Mouse (Mus musculus): Measurements from ENCODE around the gene Ctss.
"Not testable (repeated sequence)": the region's sequence is repeated elsewhere in the genome, so short reads cannot be mapped to it uniquely, and the experiment has no call there.

Gene Ctss

DNA sequence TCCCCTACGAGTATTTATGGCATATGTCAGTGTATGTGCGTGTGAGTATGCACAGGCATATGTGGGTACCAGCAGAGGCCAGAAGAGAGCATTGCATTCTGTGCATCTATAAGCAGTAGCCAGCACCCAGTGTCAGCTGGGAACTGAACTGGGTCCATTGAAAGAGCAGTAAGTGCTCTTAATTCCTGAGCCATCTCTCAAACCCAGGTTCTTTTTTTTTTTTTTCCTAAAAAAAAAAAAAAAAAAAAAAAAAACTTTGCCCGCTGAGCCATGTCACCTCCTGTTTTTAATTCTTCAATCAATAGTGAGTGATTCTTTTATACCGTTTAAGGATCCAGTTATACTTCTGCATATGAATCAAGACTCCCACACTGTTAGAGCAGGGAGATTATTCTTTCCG lies 6.8 kb downstream of the Ctss start:
- in situ Hi-C loops (cut with MboI, MseI), result no loop called here

DNA sequence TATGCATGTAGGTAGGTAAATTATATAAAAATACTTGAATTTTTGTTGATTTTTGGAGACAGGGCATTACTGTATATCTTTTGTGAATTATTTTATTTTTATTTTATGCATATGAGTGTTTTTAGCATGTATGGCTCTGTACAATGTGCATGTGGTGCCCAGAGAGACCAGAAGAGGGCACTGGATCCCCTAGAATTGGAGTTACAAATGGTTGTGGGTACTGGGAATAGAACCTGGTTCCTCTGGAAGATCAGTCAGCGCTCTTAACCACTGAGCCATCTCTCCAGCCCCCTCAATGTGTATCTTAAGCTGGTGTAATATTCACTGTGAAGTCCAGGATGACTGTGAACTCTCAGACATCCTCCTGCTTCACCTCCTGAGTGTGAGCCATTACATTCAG lies 8.3 kb downstream of the Ctss start:
- in situ Hi-C loops (cut with MboI, MseI), result no loop called here

- in situ Hi-C loops (cut with MboI, MseI), result no loop called here
Measured at GRCm38 (mm10) chr3:95538936-95539335, 12.3 kb downstream of the Ctss start.

- in situ Hi-C loops (cut with MboI, MseI), result no loop called here
Measured at GRCm38 (mm10) chr3:95539837-95540236, 13.3 kb downstream of the Ctss start.

GRCm38 (mm10) chr3:95541186-95541585 lies 14.6 kb downstream of the Ctss start:
- in situ Hi-C loops (cut with MboI, MseI), result not testable (repeated sequence)

GRCm38 (mm10) chr3:95542171-95542570 lies 15.6 kb downstream of the Ctss start:
- in situ Hi-C loops (cut with MboI, MseI), result no loop called here

GRCm38 (mm10) chr3:95542981-95543380 lies 16.4 kb downstream of the Ctss start:
- in situ Hi-C loops (cut with MboI, MseI), result no loop called here

DNA sequence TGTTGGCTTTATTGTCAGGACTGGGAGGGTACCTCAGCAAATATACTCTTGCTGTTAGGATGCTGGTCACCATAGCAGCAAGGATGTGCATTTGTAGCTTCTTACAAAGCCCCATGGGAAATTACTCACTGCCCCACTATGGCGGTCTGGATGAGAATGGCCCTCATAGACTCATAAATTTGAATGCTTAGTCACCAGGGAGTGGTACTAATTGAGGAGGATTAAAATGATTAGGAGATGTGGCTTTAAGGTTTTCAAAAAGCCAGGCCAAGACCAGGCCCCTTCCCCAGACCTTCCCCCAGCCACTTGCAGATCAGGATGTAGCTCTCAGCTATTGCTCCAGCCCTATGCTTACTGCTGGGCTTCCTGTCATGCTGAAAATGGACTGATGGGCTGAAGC lies 23.6 kb downstream of the Ctss start:
- in situ Hi-C loops (cut with MboI, MseI), result no loop called here

DNA sequence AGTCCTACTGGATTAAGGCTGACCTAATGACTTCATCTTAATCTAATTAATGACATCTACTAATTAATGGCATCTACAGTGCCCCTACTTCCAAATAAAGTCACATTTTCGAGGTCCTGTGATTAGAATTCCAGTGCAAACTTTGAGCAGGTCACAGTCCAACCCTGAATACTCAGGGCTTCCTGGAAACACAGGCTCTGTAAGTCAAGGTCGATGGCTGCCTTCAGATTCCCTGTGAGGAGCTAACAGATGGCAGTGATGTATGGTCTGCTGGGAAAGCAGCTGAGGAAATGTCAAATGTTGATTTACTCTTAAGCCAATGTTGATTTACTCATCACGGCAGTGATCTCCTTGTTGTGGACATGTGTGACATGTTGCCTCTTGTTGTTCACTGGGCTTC lies 27.4 kb downstream of the Ctss start:
- in situ Hi-C loops (cut with MboI, MseI), result no loop called here

- in situ Hi-C loops (cut with MboI, MseI), result no loop called here
Measured at GRCm38 (mm10) chr3:95559437-95559836, 32.9 kb downstream of the Ctss start, which contains the start of gene Hormad1. TSS of gene Hormad1 (plus strand) at chr3:95559677.

- in situ Hi-C loops (cut with MboI, MseI), result loop anchor here (5.0 kb wide), 1 partner anchor 42 kb away; no protein-coding TSS in a partner anchor
Measured at GRCm38 (mm10) chr3:95560738-95561137, 34.2 kb downstream of the Ctss start.

- in situ Hi-C loops (cut with MboI, MseI), result loop anchor here (5.0 kb wide), 1 partner anchor 40 kb away; no protein-coding TSS in a partner anchor
Measured at GRCm38 (mm10) chr3:95561826-95562225, 35.2 kb downstream of the Ctss start.

DNA sequence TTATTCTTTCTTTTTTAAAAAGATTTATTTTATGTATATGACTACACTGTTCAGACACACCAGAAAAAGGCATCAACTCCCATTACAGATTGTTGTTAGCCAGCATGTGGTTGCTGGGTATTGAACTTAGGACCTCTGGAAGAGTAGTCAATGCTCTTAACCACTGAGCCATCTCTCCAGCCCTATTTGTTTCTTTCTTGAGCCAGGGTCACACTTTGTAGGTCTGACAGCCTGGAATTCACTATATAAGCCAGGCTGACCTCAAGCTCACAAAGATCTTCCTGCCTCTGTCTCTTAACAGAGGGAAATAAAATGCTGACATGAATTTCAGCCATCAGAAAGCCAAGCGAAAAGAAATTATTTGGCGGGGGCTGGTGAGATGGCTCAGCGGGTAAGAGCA lies 43.0 kb downstream of the Ctss start:
- in situ Hi-C loops (cut with MboI, MseI), result no loop called here

GRCm38 (mm10) chr3:95587754-95588603 lies 61.4 kb downstream of the Ctss start:
- in situ Hi-C loops (cut with MboI, MseI), result no loop called here

DNA sequence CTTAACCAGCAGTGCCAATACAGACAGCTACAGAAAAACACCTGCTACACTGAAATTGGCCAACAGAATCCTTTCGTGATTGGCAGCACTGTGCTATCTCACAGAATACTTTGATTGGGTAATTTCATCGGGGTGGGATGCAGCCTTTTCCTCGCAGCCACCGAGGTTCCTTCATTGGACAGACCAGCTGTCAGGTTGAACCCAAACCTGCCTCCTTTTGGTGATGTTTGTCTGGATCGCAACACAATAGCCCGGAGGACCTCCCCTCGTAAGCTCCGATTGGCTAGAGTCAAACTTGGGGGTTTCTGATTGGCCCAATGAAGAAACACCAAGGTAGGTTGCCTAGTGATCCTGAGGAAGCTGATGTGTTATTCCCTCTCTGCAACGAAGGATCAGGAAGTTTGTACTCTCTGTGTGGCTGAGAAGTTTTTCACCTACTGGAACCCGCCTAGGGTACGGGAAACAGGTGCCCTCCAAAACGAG lies 62.1 kb downstream of the Ctss start, which contains the start of gene Golph3l:
Golph3l (plus strand) TSS at position 331 of the 483 bp plus-strand sequence.
- in situ Hi-C loops (cut with MboI, MseI), result no loop called here

DNA sequence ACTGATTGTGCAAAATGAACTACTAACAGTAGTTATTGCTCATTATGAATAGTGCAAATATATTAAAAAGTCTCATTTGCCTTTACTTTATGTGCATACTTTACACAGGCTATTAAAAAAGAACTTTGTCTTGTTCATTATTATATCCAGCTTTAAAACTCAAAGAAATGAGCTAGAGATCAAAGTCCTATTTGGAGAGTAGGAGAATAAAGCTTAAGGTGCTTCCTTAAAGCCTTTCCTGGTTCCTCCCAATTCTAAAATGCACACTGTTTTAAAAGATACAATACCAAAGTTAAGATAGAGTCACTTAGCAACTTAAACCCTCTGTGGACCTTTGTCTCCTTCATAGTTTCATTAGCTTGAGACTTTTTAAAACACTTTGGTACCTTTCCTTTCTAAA lies 72.1 kb downstream of the Ctss start:
- in situ Hi-C loops (cut with MboI, MseI), result no loop called here

DNA sequence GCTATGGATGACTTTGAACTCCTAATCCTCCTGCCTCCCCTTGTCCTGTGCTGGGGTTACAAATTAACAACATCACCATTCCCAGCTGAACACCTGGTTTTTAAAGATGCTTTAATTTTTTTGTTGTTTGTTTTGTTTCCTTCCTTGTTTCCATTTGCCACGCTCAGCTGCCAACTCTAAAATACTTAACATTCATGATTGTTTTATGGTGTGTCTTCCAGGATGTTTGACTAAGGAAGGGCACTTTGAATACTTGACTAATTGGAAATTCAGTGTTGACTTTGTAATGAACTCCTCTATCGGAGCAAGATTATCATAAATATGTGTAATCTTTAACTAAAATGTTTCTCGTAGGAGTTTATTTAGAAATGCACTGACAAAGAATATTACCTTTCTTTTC lies 74.7 kb downstream of the Ctss start:
- in situ Hi-C loops (cut with MboI, MseI), result loop anchor here (5.0 kb wide), 2 partner anchors 39 to 99 kb away; no protein-coding TSS in a partner anchor
